Mouse (Mus musculus) C2C12 (cell line): ENCODE measurements around the gene Tox2. TPM values are rescaled to one million over a fixed set of nuclear protein-coding genes. Genes with fewer than 3 reads are reported as not detected.

Experiments used
- H3K27me3 ChIP-seq: one replicate; pipeline ENCODE4 v1.6.1; 2011; ENCODE audit not compliant: control insufficient read depth, insufficient read depth, insufficient read length
- H3K36me3 ChIP-seq: one replicate; pipeline ENCODE4 v1.6.1; 2011; ENCODE audit not compliant: control insufficient read depth, insufficient read depth
- H3K4me3 ChIP-seq: one replicate; pipeline ENCODE4 v1.5.1; 2011; ENCODE audit warnings: mild to moderate bottlenecking, control low read depth; ENCODE audit not compliant: poor library complexity, insufficient read depth, severe bottlenecking
- H3K79me2 ChIP-seq: one replicate; pipeline ENCODE4 v1.6.1; 2011; ENCODE audit not compliant: control insufficient read depth, insufficient read depth
- H3K79me3 ChIP-seq: one replicate; pipeline ENCODE4 v1.6.1; 2011; ENCODE audit warnings: low read depth, control low read depth
- H3ac ChIP-seq: one replicate; pipeline ENCODE3; 2011; ENCODE audit warnings: low read depth; ENCODE audit not compliant: control insufficient read depth, insufficient read length
- CEBPB ChIP-seq: IDR thresholded peaks from one replicate; pipeline ENCODE4 v1.6.1; 2011; ENCODE audit warnings: low read depth, mild to moderate bottlenecking, control low read depth, moderate library complexity
- CTCF ChIP-seq: IDR thresholded peaks from one replicate; pipeline ENCODE4 v1.5.1; 2011; ENCODE audit not compliant: control insufficient read depth, insufficient read depth, insufficient read length
- FOSL1 ChIP-seq: IDR thresholded peaks from one replicate; pipeline ENCODE4 v1.8.0; 2011; ENCODE audit warnings: mild to moderate bottlenecking, low read length; ENCODE audit not compliant: poor library complexity, insufficient read depth, severe bottlenecking
- MAX ChIP-seq: IDR thresholded peaks from one replicate; pipeline ENCODE4 v1.6.1; 2011; ENCODE audit warnings: mild to moderate bottlenecking, control low read depth
- MYOD1 ChIP-seq: IDR thresholded peaks from one replicate; pipeline ENCODE4 v1.6.1; 2011; ENCODE audit warnings: low read depth; ENCODE audit not compliant: control insufficient read depth, insufficient read length
- MYOG ChIP-seq: IDR thresholded peaks from one replicate; pipeline ENCODE4 v1.6.1; 2011; ENCODE audit not compliant: control insufficient read depth, insufficient read length; ENCODE audit errors: extremely low read depth
- USF1 ChIP-seq: IDR thresholded peaks from one replicate; pipeline ENCODE4 v1.6.1; 2011; ENCODE audit warnings: low read depth, mild to moderate bottlenecking, control low read depth, moderate library complexity
- polyA plus RNA-seq: library from polyadenylated mRNA; unstranded; fragments of >200 nt; fragmentation: generic; extraction: Trizol; gene quantifications from one replicate; pipeline ENCODE4 v1.2.1, GENCODE M21; 2012; ENCODE audit warnings: missing spikeins

The Tox2 gene
- polyA plus RNA-seq, 1 experiment: 0.14 TPM

DNA sequence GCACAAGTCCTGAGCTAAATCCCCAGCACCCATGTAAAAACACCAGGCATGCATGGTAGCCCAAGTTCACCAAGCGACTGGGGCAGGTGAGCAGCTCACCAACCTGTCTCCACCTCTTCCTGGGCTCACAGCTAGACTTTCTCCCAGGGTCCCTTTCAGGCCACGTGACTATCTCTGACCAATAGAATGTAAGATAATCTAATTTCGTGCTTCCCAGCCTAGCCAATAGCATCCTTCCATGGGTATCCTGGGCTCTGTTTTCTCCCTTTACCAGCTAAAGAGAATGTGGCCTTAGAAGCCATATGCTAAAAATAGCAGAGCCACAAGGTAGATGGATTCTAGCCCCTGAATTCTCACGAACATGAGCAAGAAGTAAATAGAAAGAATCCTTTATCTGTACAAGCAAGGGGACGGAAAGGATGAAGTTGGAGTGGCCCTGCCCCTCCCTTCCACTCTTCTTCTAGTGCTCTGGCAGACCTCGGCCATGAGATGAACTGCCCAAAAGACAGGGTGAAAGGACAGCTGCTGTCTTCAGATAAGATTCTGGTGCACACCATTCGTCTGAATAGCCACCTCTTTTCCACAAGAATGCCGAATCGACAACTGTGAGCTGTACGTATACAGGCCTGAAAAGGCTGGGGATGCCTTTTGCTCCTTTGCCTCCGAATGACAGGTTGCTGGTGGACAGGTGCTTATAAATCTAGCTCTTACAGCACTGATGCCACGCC, 153.4 kb downstream of the Tox2 start:
- H3ac ChIP-seq: no peak overlapping the region
- H3K36me3 ChIP-seq: no peaks in the 10 kb centered on the region
- no peak overlapping the region for H3K4me3 ChIP-seq
- TF ChIP-seq USF1 (peak; percentile 33), MAX (no peak)
- no peaks in the 10 kb centered on the region for H3K27me3 ChIP-seq
- no peaks in the 10 kb centered on the region for H3K79me2 ChIP-seq
- H3K79me3 ChIP-seq: no peaks in the 10 kb centered on the region

DNA sequence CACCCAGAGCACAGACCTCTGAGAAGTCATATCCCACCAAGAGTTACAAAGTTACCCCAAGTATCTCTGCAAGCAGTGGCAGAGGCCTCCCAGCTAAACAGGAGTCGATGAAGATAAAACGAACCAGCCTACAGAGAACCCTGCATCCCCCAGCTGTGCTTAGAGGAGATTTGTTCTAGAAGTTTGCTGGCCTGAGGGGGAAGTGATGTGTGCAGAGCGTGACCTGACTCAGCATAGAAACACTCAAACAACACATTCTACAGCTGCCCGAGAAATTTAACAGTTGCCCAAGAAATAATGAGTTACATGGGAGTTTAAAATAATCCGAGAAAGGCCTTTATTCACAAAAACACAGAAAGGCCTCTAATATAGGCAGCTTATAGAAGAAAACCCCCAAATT, 155.7 kb downstream of the Tox2 start:
- H3K79me2 ChIP-seq: no peaks in the 10 kb centered on the region
- TF ChIP-seq MAX (no peak), CTCF (no peak), USF1 (no peak), CEBPB (no peak), MYOG (no peak), MYOD1 (no peak)
- no peak overlapping the region for H3K4me3 ChIP-seq
- no peaks in the 10 kb centered on the region for H3K27me3 ChIP-seq
- no peaks in the 10 kb centered on the region for H3K36me3 ChIP-seq
- H3K79me3 ChIP-seq: no peaks in the 10 kb centered on the region
- no peak overlapping the region for H3ac ChIP-seq

DNA sequence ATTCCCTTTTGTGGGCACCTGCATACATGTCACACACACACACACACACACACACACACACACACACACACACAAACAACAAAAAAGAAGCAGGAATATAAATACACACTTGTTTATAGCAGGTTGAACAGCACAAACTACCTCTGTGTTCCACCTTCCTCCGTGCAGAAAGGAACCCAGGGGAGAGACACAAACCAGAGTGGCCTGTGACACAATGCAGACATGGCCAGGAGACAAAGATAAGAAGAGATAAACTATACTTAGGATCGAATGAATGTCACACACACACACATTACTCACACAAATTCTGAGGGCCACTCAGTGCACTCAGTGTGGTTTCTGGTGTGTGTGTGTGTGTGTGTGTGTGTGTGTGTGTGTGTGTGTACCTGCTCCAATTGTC, 156.3 kb downstream of the Tox2 start:
- H3K4me3 ChIP-seq: no peak overlapping the region
- H3ac ChIP-seq: no peak overlapping the region
- TF ChIP-seq MYOG (no peak), CTCF (no peak), MAX (no peak), FOSL1 (no peak), MYOD1 (no peak), USF1 (no peak), CEBPB (no peak)

DNA sequence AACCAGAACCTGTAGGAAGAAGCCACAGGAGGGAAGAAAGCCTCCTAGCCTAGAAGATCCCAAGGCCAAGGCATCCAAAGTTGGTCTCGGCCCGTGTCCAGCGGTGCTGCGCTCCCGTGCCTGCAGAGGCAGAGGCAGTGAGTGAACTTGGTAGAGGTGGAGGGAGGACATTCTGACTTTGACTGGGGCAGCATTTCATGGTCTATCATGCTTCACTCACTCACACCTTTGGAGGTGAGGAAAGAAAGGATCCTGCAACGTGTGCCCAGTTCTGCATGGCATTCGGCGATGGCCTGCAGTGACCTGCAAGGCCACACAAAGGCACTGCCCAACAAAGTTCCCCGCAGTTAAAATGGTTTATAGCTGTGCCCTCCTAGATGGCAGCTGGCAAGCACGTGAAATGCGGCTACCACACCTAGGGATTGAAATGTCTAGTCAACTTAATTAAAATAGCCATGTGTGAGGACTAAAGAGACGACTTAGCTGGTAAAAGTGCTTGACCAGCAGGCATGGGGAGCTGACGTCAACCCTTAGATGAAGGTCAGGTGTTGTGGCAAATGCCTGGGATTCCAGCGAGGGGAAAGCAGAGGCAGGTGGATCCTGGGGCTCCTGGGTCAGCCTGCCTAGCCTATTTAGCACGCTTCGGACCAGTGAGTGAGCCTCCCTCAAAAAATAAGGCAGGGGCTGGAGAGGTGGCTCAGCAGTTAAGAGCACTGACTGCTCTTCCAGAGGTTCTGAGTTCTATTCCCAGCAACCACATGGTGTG, 158.1 kb downstream of the Tox2 start:
- no peaks in the 10 kb centered on the region for H3K27me3 ChIP-seq
- TF ChIP-seq CTCF: no peak
- no peak for TF ChIP-seq FOSL1
- no peak for TF ChIP-seq CEBPB
- no peak for TF ChIP-seq MAX
- TF ChIP-seq USF1: no peak
- TF ChIP-seq MYOG: no peak
- no peak for TF ChIP-seq MYOD1
- H3K36me3 ChIP-seq: no peaks in the 10 kb centered on the region
- no peak overlapping the region for H3ac ChIP-seq
- no peaks in the 10 kb centered on the region for H3K79me2 ChIP-seq
- no peaks in the 10 kb centered on the region for H3K79me3 ChIP-seq
- no peak overlapping the region for H3K4me3 ChIP-seq

More for the DNA sequence above, 156.3 kb downstream of the Tox2 start:
- Histone ChIP-seq H3K79me2 (no peaks in the 10 kb centered on the region), H3K79me3 (no peaks in the 10 kb centered on the region), H3K36me3 (no peaks in the 10 kb centered on the region), H3K27me3 (no peaks in the 10 kb centered on the region)

DNA sequence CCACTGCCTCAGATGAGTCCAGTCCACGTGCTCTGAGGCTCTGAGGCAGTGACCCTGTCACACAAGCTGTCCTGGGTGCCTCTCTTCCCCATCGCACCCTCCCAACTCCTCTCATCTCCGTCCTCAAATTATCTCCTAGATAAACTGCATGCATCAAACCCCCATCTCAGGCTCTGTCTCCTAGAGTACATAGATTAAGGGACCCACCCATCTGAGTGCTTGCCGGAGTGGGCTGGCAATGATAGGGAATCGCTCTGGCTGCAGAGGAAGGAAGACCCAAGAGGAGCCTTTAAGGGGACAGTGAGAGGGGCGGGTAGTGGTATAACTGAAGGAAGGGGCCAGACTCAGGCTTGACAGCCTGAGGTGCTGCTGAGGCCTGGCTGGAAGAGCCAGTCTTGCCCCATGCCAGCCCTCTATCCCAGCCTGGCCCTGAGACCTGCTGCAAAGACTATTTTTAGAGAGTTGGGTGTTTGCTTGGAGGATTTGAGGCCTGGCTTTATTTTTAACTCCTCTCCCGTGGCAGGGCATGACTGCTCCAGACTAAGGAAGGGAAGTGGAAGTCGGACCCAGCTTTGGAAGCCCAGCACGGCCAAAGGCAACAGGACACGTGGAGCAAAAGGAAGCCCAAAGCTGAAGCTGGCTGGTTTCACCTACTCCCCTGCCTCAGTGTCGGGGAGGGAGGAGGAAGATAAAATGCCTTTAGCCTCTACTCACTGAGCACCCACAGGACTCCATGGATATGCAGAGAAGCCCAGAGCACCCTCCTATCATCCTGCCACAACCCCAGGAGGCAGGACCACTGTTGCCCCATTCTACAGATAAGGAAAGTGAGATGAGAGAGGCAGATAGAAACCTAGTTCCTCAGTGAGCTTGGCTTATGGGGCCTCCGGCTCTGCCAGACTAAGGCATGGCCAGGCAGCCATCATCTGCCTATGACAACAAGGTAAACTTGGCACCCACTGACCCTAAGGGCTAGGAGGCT, 160.3 kb downstream of the Tox2 start:
- no peak overlapping the region for H3K4me3 ChIP-seq
- no peak overlapping the region for H3ac ChIP-seq
- H3K27me3 ChIP-seq: no peaks in the 10 kb centered on the region
- H3K36me3 ChIP-seq: no peaks in the 10 kb centered on the region
- no peaks in the 10 kb centered on the region for H3K79me3 ChIP-seq
- no peak for TF ChIP-seq MAX
- no peak for TF ChIP-seq MYOG
- TF ChIP-seq FOSL1: no peak
- TF ChIP-seq USF1: no peak
- TF ChIP-seq MYOD1: no peak
- TF ChIP-seq CTCF: no peak
- no peak for TF ChIP-seq CEBPB
- H3K79me2 ChIP-seq: no peaks in the 10 kb centered on the region
